In the genomic region with DNA sequence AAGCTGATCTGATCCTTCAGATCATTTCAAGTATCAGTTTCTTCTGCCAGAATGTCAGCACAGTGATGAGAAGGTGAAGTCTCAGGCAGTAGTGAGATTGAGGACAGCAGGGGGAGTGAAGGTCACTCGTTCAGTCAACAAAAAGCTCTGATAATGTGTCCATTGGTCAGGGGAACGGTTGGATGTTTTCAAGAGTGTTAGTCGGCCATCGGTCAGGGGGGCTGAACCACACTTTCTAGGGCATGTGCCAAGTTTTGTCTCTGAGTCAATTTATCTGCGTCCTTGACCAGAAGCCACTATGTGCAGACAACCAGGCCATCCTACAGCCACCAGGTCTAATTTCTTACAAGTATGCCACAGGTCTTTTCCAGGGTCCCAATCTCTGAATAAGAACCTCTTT, we compare ENCODE assay signal across 33 mouse cellular contexts. TPM values are rescaled to one million over a fixed set of nuclear protein-coding genes. Genes with fewer than 3 reads are reported as not detected.
"Had no signal": no experiment of that assay in that cellular context is flagged by ENCODE, and none has a peak within 500 bp of the region (broad histone marks: within the 10 kb centered on the region; RNA-seq: fewer than 3 reads in every experiment).

No protein-coding gene starts in this region.

RNA-seq across cellular contexts. Expression of gene Olfr824, which starts 12.7 kb away (rescaled TPM):
- total RNA-seq: gastrocnemius, adult 2 months; gastrocnemius, postnatal 10 days; gastrocnemius, postnatal 25 days; gastrocnemius, postnatal 4 days; granulocyte monocyte progenitor cell, adult 5-6 weeks; heart, adult 18-20 months; heart, adult 8-10 months; heart, postnatal 10 days; heart, postnatal 25 days; heart, postnatal 4 days; layer of hippocampus, adult 2 months; layer of hippocampus, postnatal 10 days; layer of hippocampus, postnatal 25 days; left cerebral cortex, adult 2 months; left cerebral cortex, postnatal 14 days; left cerebral cortex, postnatal 36 days had no signal
- polyA plus RNA-seq: heart, embryonic 10.5 days; heart, embryonic 12.5 days; heart, embryonic 14.5 days; heart, embryonic 16.5 days; hindbrain, embryonic 10.5 days; hindbrain, embryonic 12.5 days; hindbrain, embryonic 14.5 days; hindbrain, embryonic 16.5 days; inflammation-experienced regulatory T-cells, adult 6 months; intestine, embryonic 15.5 days; intestine, postnatal 0 days; kidney, embryonic 14.5 days; kidney, embryonic 16.5 days; limb, embryonic 10.5 days; limb, embryonic 12.5 days; limb, embryonic 14.5 days; liver, embryonic 12.5 days had no signal

RNA-seq across cellular contexts. Expression of gene Olfr825, which starts 24.1 kb away (rescaled TPM):
- total RNA-seq: gastrocnemius, adult 2 months; gastrocnemius, postnatal 10 days; gastrocnemius, postnatal 25 days; gastrocnemius, postnatal 4 days; granulocyte monocyte progenitor cell, adult 5-6 weeks; heart, adult 18-20 months; heart, adult 8-10 months; heart, postnatal 10 days; heart, postnatal 25 days; heart, postnatal 4 days; layer of hippocampus, adult 2 months; layer of hippocampus, postnatal 10 days; layer of hippocampus, postnatal 25 days; left cerebral cortex, adult 2 months; left cerebral cortex, postnatal 14 days; left cerebral cortex, postnatal 36 days had no signal
- polyA plus RNA-seq: heart, embryonic 10.5 days; heart, embryonic 12.5 days; heart, embryonic 14.5 days; heart, embryonic 16.5 days; hindbrain, embryonic 10.5 days; hindbrain, embryonic 12.5 days; hindbrain, embryonic 14.5 days; hindbrain, embryonic 16.5 days; intestine, embryonic 15.5 days; intestine, postnatal 0 days; kidney, embryonic 14.5 days; kidney, embryonic 16.5 days; limb, embryonic 10.5 days; limb, embryonic 12.5 days; limb, embryonic 14.5 days; liver, embryonic 12.5 days had no signal

RNA-seq across cellular contexts. Expression of gene Olfr823, which starts 27.3 kb away (rescaled TPM):
- total RNA-seq: gastrocnemius, adult 2 months; gastrocnemius, postnatal 10 days; gastrocnemius, postnatal 25 days; gastrocnemius, postnatal 4 days; granulocyte monocyte progenitor cell, adult 5-6 weeks; heart, adult 18-20 months; heart, adult 8-10 months; heart, postnatal 10 days; heart, postnatal 25 days; heart, postnatal 4 days; layer of hippocampus, adult 2 months; layer of hippocampus, postnatal 10 days; layer of hippocampus, postnatal 25 days; left cerebral cortex, adult 2 months; left cerebral cortex, postnatal 14 days; left cerebral cortex, postnatal 36 days had no signal
- polyA plus RNA-seq: heart, embryonic 10.5 days; heart, embryonic 12.5 days; heart, embryonic 14.5 days; heart, embryonic 16.5 days; hindbrain, embryonic 10.5 days; hindbrain, embryonic 12.5 days; hindbrain, embryonic 14.5 days; hindbrain, embryonic 16.5 days; inflammation-experienced regulatory T-cells, adult 6 months; intestine, embryonic 15.5 days; intestine, postnatal 0 days; kidney, embryonic 14.5 days; kidney, embryonic 16.5 days; limb, embryonic 10.5 days; limb, embryonic 12.5 days; limb, embryonic 14.5 days; liver, embryonic 12.5 days had no signal

RNA-seq across cellular contexts. Expression of gene Olfr826, which starts 41.5 kb away (rescaled TPM):
- total RNA-seq: gastrocnemius, adult 2 months; gastrocnemius, postnatal 10 days; gastrocnemius, postnatal 25 days; gastrocnemius, postnatal 4 days; granulocyte monocyte progenitor cell, adult 5-6 weeks; heart, adult 18-20 months; heart, adult 8-10 months; heart, postnatal 10 days; heart, postnatal 25 days; heart, postnatal 4 days; layer of hippocampus, adult 2 months; layer of hippocampus, postnatal 10 days; layer of hippocampus, postnatal 25 days; left cerebral cortex, adult 2 months; left cerebral cortex, postnatal 14 days; left cerebral cortex, postnatal 36 days had no signal
- polyA plus RNA-seq: heart, embryonic 10.5 days; heart, embryonic 12.5 days; heart, embryonic 14.5 days; heart, embryonic 16.5 days; hindbrain, embryonic 10.5 days; hindbrain, embryonic 12.5 days; hindbrain, embryonic 14.5 days; hindbrain, embryonic 16.5 days; inflammation-experienced regulatory T-cells, adult 6 months; intestine, embryonic 15.5 days; intestine, postnatal 0 days; kidney, embryonic 14.5 days; kidney, embryonic 16.5 days; limb, embryonic 10.5 days; limb, embryonic 12.5 days; limb, embryonic 14.5 days; liver, embryonic 12.5 days had no signal
